Mouse (Mus musculus) erythroblast, embryonic 14.5 days (primary cell): Measurements from ENCODE around the gene Apbb1ip. TPM values are rescaled to one million over a fixed set of nuclear protein-coding genes. Genes with fewer than 3 reads are reported as not detected.

ENCODE experiments used
- H3K27me3 ChIP-seq: 2 replicates; pipeline ENCODE4 v1.6.1; 2012; ENCODE audit warnings: inconsistent platforms; ENCODE audit not compliant: control insufficient read depth
- H3K36me3 ChIP-seq: 2 replicates; pipeline ENCODE4 v1.6.1; 2012; ENCODE audit warnings: mild to moderate bottlenecking, inconsistent platforms; ENCODE audit not compliant: control insufficient read depth
- H3K4me1 ChIP-seq: 2 replicates; pipeline ENCODE4 v1.6.1; 2012; ENCODE audit warnings: inconsistent platforms; ENCODE audit not compliant: control insufficient read depth
- H3K4me3 ChIP-seq: replicated peaks from 2 replicates; pipeline ENCODE3; 2012; ENCODE audit warnings: moderate library complexity, mild to moderate bottlenecking, inconsistent platforms
- H3K9me3 ChIP-seq: 2 replicates; pipeline ENCODE4 v1.6.1; 2012; ENCODE audit warnings: low read length, inconsistent platforms, mixed read lengths; ENCODE audit not compliant: control insufficient read depth
- GATA1 ChIP-seq: IDR thresholded peaks from 2 replicates; pipeline ENCODE4 v1.6.1; 2012; ENCODE audit warnings: low read length, inconsistent platforms, mixed read lengths
- TAL1 ChIP-seq: IDR thresholded peaks from 3 replicates; pipeline ENCODE4 v1.6.1; 2012; ENCODE audit warnings: low read length, inconsistent platforms, mixed read lengths
- polyA plus RNA-seq: library from polyadenylated mRNA; stranded (reverse); fragments of >175 nt; gene quantifications from 2 replicates; pipeline ENCODE4 v1.2.3, GENCODE M21; 2012

Apbb1ip gene
- polyA plus RNA-seq, 1 experiment: 1.5 TPM

GRCm38 (mm10) chr2:22747941-22748340 is 26.0 kb upstream of the Apbb1ip start:
- no peak for TF ChIP-seq TAL1
- TF ChIP-seq GATA1: no peak
- peaks cover 3% of the 10 kb centered on the region for H3K4me1 ChIP-seq
- no peak overlapping the region for H3K4me3 ChIP-seq
- H3K36me3 ChIP-seq: no peaks in the 10 kb centered on the region
- peaks cover 11% of the 10 kb centered on the region for H3K27me3 ChIP-seq
- H3K9me3 ChIP-seq: no peaks in the 10 kb centered on the region

- Histone ChIP-seq H3K9me3 (no peaks in the 10 kb centered on the region), H3K4me1 (no peaks in the 10 kb centered on the region), H3K27me3 (peaks cover 8% of the 10 kb centered on the region), H3K36me3 (no peaks in the 10 kb centered on the region), H3K4me3 (no peak overlapping the region)
- no peak for TF ChIP-seq TAL1
- TF ChIP-seq GATA1: no peak
Observed at GRCm38 (mm10) chr2:22749761-22750160, 24.1 kb upstream of the Apbb1ip start.

GRCm38 (mm10) chr2:22752492-22752891 is 21.4 kb upstream of the Apbb1ip start:
- H3K9me3 ChIP-seq: no peaks in the 10 kb centered on the region
- H3K4me1 ChIP-seq: peaks cover 11% of the 10 kb centered on the region
- H3K27me3 ChIP-seq: peaks cover 6% of the 10 kb centered on the region
- no peaks in the 10 kb centered on the region for H3K36me3 ChIP-seq
- no peak overlapping the region for H3K4me3 ChIP-seq
- TF ChIP-seq GATA1 (no peak), TAL1 (no peak)

GRCm38 (mm10) chr2:22753461-22754075 is 20.3 kb upstream of the Apbb1ip start:
- TF ChIP-seq GATA1: no peak

DNA sequence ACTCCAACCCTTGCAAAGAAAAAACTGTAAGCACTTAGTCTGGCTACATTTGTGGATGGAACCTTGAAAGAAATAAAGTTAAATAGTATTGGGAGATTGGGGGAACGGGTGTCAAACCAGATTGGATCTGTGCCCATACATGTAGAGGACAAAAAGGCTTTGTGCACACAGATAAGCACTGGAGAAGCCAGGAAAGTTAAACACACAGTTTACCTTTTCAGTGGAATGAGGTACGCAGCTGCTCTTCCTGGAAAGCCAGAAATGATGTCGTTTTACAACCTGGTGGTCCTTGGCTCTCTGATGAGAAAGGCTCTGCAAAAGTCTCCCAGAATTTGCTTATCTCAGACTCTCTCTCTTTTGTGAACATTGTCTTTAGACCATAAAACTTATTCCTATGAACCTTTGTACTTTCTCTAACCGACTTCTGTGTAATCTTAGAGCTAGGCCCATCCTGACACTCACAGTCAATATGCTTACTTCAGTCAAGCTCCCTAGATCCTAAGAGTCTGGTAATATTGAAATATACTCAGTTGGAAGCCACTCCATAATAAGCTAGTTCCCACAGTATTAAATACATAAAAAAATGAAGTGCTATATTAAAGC is 19.6 kb upstream of the Apbb1ip start:
- Histone ChIP-seq H3K36me3 (no peaks in the 10 kb centered on the region), H3K4me1 (peaks cover 11% of the 10 kb centered on the region), H3K9me3 (no peaks in the 10 kb centered on the region), H3K27me3 (no peaks in the 10 kb centered on the region), H3K4me3 (no peak overlapping the region)
- TF ChIP-seq GATA1 (no peak), TAL1 (no peak)

More at GRCm38 (mm10) chr2:22753461-22754075, 20.3 kb upstream of the Apbb1ip start:
- Histone ChIP-seq H3K9me3 (no peaks in the 10 kb centered on the region), H3K27me3 (no peaks in the 10 kb centered on the region), H3K4me3 (no peak overlapping the region), H3K36me3 (no peaks in the 10 kb centered on the region), H3K4me1 (peaks cover 11% of the 10 kb centered on the region)

GRCm38 (mm10) chr2:22755561-22755960 is 18.3 kb upstream of the Apbb1ip start:
- no peaks in the 10 kb centered on the region for H3K36me3 ChIP-seq
- H3K4me1 ChIP-seq: peaks cover 11% of the 10 kb centered on the region
- no peak overlapping the region for H3K4me3 ChIP-seq
- no peaks in the 10 kb centered on the region for H3K9me3 ChIP-seq
- no peaks in the 10 kb centered on the region for H3K27me3 ChIP-seq
- no peak for TF ChIP-seq GATA1
- no peak; the same call in 2 of the 3 replicates for TF ChIP-seq TAL1

DNA sequence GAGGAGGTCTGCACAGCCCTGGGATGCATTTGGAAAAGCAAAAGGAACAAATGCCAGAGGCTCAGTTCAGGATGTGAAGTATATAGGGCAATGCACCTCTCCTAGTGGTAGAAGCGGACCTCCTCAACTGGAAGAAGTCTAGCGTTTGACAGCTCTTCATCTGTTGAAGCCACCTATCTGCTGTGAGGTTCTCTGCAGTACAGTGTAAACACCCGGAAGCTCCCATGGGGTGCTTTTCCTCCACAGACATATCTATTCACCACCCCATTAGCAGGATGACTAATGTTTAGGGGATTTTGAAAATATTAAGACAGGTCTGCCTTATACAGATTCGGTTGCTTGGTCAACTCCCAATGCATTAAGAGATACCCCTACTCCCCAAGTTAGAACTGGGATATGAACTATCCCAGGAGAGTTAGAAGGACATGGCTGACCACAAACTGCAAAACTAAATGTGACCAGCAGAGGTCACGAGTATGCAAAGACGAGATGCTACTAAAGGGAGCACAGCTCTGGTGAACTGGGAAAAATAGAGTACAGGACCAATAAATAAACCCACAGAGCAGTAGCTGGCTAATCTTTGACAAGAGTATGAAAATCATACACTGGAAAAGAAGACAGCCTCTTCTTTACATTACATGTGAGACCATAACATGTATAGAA is 15.5 kb upstream of the Apbb1ip start:
- peaks cover 14% of the 10 kb centered on the region for H3K4me1 ChIP-seq
- H3K27me3 ChIP-seq: no peaks in the 10 kb centered on the region
- H3K4me3 ChIP-seq: no peak overlapping the region
- TF ChIP-seq GATA1: no peak
- no peak for TF ChIP-seq TAL1
- no peaks in the 10 kb centered on the region for H3K9me3 ChIP-seq
- H3K36me3 ChIP-seq: no peaks in the 10 kb centered on the region

DNA sequence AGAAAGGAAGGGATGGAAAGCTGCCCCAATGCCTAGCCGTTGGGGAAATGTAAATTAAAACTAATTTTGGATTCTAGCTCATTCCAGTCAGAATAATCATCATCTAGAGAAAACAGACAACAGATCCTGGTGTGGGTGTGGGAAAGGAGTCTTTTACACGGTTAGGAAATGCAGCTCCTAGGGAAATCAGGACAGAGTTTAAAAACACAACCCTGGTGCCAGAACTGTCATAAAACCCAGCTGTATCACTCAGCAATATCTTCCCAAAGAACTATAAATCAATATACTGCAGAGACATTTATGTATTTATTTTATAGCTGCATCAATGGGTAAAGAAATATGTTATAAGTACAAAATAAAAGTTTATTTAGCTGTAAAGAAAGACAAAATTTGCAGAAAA is 13.4 kb upstream of the Apbb1ip start:
- Histone ChIP-seq H3K4me1 (peaks cover 9% of the 10 kb centered on the region), H3K4me3 (no peak overlapping the region), H3K36me3 (no peaks in the 10 kb centered on the region), H3K27me3 (no peaks in the 10 kb centered on the region), H3K9me3 (no peaks in the 10 kb centered on the region)
- TF ChIP-seq GATA1 (no peak), TAL1 (no peak)

DNA sequence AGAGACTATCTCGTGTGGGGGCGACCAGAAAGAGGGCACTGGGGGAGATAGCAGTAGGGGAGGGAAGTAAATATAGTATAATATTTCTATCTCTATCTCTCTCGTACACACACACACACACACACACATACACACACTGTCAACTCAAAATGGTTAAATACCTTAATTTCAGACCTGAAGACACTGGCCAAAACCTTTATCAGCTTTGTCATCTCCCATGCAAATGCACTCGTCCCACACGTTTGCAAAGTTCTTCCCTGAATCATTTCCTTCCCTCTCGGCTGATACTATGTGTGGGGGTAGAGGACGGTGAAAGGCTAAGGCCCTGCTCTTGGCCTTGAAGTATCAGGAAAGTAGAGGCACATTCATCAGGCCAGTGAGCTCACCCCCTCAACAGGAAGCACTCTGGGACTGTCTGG is 12.8 kb upstream of the Apbb1ip start:
- Histone ChIP-seq H3K4me3 (no peak overlapping the region), H3K4me1 (peaks cover 3% of the 10 kb centered on the region)
- no peak for TF ChIP-seq GATA1
- no peak for TF ChIP-seq TAL1

More for the DNA sequence above, 12.8 kb upstream of the Apbb1ip start:
- no peaks in the 10 kb centered on the region for H3K27me3 ChIP-seq
- H3K36me3 ChIP-seq: no peaks in the 10 kb centered on the region
- no peaks in the 10 kb centered on the region for H3K9me3 ChIP-seq
